Mouse (Mus musculus) heart, adult 8-10 months (tissue): Measurements from ENCODE around the gene Tsc22d3. TPM values are rescaled to one million over a fixed set of nuclear protein-coding genes. Genes with fewer than 3 reads are reported as not detected.
A peak's percentile ranks its signal among the peaks of the same experiment; 100 is the strongest.
"Not testable (repeated sequence)": the region's sequence is repeated elsewhere in the genome, so short reads cannot be mapped to it uniquely, and the experiment has no call there.

ENCODE experiments used
- DNase-seq: peaks from one replicate; pipeline ENCODE4 v3.0.0; 2022; ENCODE audit warnings: low spot score
- total RNA-seq, 4 experiments: library from RNA; stranded (reverse); gene quantifications; 2 replicates each; pipeline ENCODE4 v1.2.4; 2022

Gene Tsc22d3
- total RNA-seq, 4 experiments from 2014 or later: 121 to 152 (median 126) TPM

DNA sequence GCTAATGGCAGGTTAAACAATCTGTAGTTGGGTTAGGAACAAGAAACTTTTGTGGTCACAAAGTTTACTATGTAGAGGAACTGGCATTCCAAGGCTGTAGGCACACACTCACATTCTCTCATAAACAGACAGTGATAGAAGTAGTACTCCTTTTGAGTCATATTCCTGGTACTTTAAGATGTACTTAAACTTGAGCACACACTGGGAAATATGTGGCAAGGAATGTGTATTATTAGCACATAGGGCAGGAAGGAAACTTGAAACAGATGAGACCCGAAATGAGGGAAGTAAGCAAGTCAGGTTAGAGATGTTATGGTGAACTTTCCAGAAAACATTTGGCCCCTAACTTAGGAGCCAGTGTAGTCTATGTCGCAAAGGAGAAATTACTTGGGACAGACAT, 34.7 kb downstream of the Tsc22d3 start:
- DNase-seq: no peak

DNA sequence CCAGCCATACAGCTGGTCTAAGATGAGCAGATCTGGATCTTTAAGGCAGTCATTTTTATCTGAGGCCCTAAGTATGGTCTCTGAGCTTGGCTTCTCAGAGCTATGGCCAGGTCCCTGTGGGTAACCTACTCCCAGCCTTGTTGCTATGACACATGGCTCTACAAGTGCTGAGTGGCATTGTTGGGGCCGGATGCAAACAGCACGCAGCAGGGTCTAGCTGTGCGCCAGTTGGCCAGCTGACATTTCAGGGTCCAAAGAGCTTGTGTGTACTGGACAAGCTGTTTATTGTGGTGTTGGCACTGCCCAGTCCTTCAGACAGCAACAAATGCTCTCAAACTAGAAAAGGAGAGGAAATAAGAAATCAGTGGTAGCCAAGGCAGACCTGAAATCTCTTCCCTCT, 35.2 kb downstream of the Tsc22d3 start:
- DNase-seq: no peak

DNA sequence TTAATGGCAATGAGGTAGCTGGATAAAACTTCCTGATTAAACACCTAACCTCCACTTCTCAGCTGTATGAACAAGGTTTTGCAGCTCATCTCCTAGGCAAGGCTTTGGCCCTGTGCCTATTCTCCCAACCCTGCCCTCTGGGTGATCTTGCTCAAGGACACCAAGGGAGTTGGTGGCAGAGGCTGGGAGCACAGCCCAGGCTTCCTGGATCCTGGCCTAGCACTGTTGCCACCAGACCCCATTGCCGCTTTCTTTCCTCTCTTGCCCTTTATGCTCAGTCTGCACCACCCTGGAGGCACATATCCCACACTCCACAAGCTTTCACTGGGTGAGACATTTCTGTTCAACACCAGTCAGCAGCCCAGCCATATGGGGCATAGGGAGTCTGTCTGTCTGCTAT, 35.7 kb downstream of the Tsc22d3 start:
- no peak for DNase-seq

DNA sequence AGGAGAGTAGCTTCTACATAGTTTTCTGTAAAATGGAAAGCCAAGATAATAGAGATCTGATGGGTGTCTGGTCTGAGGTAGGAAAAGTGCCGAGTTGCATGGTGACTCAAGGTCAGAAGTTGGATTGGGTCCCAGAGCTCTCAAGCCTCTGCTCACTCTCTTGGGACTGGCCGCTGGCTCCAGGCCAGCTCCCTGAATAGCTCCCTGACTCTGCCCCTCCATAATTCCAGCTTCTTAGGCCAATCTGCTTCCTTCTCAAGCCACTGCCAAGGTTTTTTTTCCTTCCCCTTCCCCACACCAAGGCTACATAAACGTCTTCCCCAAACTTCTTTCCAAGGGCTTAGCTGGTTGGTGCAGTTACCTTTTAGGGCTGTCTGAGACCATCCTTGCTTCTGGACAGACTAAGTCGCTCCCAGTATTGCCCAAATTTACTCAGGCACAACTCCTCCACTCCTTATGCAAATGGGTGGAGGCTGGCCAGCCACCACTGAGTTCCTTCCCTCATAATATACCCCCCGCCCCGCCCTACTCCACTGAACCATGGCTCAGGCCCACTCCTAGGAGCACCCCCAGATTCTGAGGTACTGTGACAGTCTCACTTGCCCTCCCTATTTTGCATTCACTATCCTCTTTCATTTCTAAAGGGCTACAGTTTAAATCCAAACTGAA, 42.1 kb downstream of the Tsc22d3 start:
- DNase-seq: peak; percentile 82

DNA sequence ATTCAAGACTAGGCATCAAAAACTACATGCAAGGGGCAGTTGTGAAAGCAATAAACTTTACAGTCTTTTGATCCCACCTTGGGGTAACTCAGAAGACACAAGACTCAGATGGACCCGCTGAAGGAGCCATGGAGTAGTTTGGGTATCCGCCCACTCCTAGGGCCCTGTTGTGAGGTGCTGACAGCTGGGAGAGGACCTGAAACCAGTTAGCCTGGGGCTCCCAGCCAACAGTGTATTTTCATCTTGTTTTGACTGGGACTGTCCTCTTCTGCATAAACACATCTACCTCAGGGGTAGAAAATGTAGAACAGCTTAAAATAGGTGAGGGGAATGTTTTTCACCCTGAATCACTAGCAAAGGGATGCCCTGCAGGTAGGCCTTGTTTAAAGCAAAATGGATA, 44.5 kb downstream of the Tsc22d3 start:
- no peak for DNase-seq

DNA sequence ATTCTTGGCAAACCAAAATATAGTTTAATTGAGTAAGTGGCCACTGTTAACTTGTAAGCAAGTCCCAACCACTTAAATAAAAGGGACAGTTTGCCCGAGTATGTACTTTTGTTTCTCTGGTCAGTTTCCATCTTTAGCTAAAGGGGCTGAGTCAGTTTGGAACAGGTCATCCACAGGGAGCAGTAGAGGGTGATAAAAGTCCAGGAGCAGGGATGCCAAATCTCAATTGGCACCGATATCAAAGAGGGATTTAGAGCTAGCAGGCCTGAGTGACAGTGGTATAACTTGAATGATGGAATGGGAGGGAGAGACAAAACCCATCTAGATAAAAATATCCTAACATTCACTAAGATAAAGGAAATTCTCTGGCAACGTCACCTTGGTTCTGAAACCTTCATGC, 45.0 kb downstream of the Tsc22d3 start:
- no peak for DNase-seq

DNA sequence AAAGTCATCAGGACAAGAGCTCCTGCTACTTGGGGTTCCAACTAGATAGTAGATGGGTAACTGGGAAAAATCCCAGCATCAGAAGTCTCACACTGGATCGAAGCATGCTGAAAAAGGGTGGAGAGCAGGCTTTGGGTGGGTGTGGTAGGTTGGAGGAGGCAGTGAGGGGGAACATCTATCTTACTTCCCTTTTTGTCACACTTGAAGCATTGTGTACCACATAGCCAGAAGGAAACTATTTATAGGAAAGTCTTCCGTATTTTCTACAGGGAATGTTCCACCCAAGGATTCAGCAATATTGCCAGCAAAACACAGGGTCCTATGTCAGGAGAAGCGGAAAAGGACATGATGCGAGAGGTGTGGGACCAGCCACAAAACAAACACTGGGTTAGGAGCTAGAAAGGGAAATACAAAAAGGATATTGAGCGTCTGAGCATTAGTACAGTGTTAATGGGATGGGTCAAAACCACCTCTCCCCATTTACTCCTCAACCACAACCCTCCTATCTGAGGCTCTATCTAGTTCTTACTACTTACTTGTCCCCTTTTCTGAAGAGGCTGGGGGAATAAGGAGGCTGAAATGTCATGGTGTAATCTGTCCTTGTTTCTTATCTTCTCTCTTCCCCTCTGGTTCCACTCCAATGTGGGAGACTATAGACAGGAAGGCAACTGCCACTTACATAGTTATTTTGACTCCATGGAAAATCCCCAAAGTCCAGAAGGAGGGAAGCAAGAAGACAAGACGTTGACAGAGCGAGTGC, 52.6 kb downstream of the Tsc22d3 start:
- no peak for DNase-seq

DNA sequence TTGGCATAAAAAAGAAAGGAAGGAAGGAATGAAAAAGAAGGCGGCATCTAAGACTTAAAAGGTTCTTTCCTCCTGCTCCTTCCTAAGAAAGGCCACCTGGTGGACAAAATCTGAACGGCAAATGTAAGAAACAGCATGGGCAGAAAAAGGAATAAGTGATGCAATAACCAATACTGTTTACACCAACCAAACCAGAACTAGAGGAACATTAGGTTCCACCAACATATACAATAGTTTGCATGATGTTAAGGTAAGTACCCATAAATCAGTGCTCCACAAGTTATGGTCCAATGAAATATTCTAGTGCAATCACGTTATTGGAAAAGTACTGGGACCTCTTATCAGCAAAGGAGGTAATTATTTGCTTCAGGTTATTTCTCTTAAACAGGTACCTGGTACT, 55.7 kb downstream of the Tsc22d3 start:
- peak; percentile 69 for DNase-seq

DNA sequence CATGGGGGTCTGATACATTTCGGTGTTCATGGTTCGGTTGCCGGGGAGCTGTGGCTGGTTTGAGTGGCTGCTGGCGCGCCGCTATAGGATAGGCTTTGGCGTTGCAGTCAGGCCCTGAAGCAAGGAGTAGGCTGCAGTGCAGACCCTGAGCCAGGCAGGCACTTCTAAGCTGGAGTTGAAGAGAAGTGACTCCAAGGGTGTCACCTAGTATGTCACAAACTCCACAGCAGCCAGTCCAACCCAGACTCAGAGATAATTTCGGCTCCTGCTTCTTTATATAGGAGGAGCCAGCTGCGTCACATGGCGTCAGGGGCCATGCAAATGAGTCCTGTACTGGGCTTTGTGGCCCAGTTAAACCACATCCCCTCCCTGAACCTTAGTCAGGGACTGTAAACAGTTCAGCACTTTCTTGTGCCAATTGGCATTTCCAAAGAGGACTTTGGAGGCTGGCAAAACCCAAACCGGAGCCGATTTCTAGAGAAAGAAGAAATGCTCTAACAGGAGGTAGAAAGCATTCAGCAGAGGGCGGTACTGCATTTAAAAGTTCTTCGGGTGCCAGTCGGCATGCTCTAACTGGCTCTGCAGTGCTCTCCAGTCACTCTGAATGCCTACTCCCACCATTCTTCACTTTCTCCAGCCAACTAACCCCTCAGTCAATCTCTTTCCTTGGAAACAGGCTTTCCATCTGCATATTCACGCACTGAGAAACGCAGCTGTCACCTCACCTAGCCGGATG, 57.4 kb downstream of the Tsc22d3 start:
- peak; percentile 94 for DNase-seq

DNA sequence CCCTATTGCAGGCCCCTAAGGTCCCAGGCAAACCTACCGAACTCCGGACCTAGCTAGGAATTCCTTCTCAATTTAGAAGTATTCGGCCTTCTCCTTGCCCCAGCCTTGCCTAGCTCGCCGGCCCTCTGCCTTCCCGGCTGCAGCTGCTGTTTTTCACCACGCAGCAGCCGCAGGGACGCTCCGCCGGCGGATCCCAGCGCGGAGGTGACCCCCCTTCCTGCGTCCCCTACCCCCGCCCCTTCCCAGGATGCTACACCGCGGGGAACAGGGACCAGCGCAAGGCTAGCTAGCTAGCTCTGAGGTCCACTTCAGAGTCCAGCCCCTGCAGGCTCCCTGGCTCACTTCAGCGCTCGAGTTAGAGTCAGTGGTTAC, 58.0 kb downstream of the Tsc22d3 start:
- DNase-seq: no peak

DNA sequence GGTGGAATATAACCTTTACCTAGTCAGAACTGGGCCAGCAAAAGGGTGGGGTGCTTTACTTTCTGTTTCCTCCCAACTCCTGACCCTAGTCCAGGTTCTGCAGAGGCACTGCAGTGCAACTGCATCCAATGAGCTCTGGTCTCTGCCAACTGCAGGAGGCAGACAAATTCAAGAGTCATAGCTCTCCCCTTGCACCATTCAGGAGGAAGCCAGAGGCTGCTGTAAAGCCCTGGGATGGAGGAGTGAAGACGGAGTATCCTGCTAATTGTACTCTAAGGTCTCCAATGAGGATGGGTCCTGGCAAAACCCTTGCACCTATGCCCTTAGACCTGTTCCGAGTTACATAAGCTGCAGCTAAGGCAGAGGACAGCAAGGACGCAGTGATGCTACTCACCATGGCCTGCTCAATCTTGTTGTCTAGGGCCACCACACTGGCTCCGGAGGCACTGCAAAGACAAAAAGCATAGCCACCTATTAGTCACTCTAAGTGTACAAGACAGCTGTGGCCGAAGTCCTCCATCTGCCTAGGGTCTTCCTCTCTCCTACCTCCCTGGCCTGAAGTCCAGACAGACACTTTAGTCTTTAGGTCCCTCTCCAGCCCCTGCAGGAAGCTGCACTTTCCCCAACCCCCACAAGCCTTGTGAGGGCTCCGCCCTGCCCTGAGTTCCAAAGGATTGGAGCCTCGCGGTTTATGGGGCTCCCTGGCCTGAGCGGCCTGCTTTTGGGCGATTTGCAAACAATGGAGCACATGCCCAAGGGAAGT, 58.6 kb downstream of the Tsc22d3 start:
- no peak for DNase-seq

DNA sequence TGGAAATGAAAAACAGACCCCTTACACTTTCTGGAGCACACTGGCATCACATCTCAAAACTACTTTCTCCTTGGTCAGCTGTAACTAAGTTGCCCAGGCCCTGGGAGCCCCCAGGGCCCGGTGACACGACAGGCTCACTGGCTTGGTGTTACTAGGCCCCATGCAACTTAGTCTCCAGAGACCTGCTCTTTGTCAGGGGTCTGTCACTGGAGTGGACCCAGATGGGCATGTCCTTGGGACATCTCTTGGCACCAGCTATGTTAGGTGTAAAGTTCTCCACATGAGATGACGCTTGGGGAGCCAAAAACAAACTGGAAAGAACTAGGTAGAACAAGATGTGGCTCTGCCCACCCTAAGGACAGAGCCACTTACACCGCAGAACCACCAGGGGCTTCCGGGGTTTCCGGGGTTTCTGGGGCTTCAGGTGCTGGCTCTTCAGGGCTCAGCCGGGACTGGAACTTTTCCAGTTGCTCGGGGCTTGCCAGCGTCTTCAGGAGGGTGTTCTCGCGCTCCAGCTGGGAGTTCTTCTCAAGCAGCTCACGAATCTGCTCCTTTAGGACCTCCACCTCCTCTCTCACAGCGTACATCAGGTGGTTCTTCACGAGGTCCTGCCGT, 59.9 kb downstream of the Tsc22d3 start:
- no peak for DNase-seq

DNA sequence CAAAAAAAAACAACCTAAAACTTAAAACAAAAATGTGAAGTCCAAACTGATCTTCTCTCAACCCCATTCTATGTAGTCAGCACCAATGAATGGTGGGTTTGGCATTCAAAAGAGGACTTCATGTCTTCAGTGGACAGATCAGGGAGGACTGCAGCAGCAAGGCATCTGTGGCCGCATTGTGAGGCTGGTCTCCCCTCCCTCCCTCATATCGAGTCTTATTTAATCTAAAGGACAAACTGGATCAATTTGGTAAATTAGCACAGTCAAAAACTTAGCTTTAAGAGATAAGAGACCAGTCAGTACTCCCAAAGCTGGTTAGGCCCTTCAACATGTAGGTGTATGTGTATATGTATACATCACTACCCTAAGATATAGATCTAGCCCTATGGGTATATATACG, 60.6 kb downstream of the Tsc22d3 start:
- not testable (repeated sequence) for DNase-seq

DNA sequence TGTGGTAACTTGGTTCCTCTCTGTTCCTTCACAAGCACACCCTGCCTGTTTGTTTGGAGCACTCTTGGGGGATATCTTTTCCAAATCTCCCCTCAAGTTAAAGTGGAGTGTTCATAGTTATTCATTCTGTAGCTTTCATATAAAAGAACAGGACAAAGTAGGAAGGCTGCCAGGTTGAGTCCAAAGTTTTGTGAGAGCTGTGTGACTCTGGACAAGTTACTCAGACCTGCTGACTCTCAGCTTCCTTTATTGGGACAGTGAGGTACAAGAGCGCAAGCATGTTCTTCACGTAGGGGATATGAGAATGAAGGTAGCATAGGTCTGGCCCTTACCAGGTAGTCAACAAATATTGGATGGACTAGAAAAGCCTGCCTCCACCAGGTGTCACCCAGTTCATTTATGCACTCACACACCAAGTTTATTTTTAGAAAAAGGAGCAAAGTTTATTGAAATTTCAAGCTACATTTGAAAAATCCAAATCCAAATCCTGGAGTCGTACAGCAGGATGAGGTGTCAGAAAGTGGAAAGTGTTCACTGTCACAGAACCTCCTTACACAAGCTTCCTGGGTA, 61.3 kb downstream of the Tsc22d3 start:
- no peak for DNase-seq

DNA sequence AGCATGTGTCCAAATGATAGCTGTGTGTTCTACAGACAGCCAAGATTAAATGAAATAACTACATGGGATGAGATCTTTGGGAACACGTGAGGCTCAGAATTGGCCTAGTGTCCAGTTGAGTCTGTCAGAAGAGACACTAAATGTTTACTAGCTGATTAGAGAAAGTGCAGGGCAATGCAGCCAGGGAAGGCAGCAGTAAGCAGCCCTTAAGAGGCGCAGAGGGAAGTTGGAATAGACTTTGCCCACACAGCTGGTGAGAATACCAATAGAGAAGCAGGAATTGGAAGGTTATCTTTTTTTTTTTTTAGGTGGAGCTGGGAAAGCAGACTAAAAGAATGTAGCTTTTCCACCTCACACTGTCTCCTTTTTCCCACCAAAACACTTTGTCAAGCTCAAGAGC, 61.8 kb downstream of the Tsc22d3 start:
- no peak for DNase-seq

DNA sequence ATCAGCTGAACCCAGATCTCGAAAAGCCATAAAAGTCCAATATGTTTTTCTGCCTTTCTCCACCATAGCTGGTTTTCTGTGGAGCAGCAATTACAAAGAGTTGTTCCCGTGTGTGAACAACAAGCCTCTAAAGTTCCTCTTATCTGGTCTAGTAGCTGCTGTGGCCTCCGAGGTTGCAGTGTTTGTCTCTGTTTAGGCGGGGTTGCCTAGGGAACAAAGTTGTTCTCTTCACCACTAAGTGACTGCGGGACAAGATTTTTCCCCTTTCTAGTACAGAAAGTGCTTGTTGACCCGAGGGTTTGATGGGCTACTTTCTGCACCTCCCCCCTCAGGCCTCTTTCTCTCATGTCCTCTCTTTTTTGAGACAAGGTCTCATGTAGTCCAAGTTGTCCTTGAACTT, 62.8 kb downstream of the Tsc22d3 start:
- peak; percentile 76 for DNase-seq

DNA sequence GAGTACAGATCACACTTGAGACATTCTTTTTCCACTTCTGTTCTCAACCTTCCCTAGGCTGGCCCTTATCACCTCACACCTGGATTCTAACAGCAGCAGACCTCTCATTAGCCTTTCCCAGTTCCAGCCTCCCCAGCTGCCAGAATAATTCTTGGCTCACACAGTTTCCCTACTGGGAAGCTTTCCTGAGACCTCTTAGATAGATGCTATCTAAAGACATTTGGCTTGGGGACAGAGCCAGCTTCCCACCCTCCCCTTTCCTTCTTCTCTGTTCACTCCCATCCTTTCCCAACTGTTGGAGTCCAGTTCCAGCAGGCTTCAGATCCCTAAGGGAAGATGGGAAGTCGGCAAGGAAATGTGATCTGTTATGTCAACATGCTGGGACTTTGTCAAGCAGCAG, 65.0 kb downstream of the Tsc22d3 start:
- DNase-seq: peak; percentile 67

DNA sequence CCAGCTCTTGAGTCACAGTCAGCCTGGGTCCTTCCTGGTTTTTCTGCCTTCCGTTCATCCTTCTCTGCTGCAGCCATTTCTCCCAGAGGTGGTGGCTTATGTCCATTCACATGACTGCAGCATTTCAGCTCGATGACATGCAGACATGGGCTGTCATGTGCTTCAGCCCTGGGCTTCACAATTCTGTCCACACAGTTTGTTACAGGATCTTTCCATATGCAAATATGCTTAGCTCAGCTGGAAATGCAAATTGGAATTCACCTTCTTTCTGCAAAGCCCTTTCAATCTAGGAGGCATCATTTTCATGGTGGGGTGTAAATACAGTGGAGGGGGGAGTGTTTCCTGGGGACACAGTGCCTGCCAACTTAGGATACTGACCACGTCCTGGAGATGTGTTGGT, 66.2 kb downstream of the Tsc22d3 start:
- DNase-seq: no peak

DNA sequence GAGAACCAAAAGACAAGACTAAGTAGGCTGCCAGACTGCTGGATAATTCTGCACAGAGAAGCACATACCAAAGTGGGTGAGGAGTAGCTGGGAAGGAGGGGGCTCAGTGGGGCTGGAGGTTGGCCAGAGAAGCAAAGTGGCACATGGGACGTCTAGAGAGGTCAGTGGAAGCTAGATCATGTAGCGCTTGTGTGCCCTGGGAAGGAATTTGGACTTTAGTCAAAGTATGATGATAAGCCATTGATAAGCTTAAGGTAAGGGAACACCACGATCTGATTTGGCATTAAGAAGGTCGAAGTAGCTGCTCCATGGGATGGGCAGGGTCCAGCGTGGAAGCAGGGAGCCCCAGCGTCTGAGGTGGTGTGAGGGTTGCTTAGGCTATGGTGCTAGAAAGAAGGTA, 68.1 kb downstream of the Tsc22d3 start:
- no peak for DNase-seq

DNA sequence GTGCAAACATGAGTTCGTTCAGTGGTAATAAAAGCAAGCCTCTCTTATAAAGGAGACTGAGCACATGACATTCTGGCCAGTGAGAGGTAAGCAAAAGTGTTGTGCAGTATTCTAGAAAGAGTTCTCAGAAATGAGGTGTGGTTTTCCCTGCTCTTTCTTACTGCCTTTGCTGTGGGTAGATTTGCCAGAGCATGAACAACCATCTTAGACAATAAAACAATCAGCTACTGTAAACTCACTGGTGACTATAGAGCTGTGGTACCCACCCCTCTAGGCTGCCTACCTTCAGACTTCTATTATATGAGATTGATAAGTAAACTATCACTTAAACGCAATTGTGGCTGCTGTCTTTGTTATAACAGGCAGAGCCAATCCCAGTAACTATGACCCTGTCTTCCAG, 69.1 kb downstream of the Tsc22d3 start:
- no peak for DNase-seq

DNA sequence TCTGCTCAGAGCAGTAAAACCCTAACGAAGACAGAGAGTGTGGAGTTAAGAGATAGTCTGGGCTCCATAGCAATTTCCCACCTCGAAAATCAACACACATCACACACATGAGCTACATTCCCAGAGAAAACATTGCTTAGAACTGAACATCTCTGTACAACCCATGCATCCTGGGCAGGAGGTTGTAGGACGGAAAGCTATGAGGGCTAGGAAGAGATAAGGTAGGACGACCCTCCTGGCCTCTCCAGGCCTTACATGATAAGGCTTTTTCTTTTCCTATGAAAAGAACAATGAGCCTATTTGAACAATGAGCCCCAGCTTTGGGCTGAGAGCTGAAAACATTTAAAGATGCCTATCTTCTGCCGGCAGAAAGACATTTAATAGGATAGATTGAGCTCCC, 69.8 kb downstream of the Tsc22d3 start:
- DNase-seq: no peak
